Mouse (Mus musculus): ENCODE results near the gene Lrrc28.

- TF ChIP-seq CTCF (IDR thresholded peaks at IDR 0.05): no peak
- no peak for TF ChIP-seq EP300 (IDR thresholded peaks at IDR 0.05; ENCODE audit: insufficient read depth, low read depth, low read length)
Observed at GRCm38 (mm10) chr7:67691036-67691435, 46.0 kb upstream of the Lrrc28 start.
